Mouse (Mus musculus): ENCODE results near the gene Plekhg5. TPM values are rescaled to one million over a fixed set of nuclear protein-coding genes. Genes with fewer than 3 reads are reported as not detected.

Gene Plekhg5
- polyA plus RNA-seq, 1 experiment from 2014 or later, result 17.4 TPM

DNA sequence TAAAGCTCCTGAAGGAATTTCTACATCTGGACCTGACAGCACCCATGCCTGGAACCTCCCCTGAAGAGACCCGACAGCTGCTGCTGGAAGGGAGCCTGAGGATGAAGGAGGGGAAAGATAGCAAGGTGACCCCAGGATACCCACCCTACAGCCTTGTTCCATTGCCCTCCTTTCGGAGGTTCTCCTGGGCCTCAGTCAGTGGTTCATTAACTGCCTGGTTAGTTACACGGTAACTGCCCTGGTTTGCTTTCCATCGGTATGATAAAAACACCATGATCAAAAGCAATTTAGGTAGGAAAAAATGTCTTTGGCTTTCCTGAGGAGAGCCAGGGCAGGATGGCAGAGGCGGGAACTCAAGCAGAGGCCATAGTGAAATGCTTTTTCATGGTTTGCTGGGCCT, 36.4 kb downstream of the Plekhg5 start:
- 84% methylated on average over 5 of the region's 5 CpGs for WGBS
- TF ChIP-seq EP300 (IDR thresholded peaks at IDR 0.05), result no peak
- no peak for TF ChIP-seq CTCF (IDR thresholded peaks at IDR 0.05)
- ATAC-seq (no peak), DNase-seq (ENCODE audit: low spot score) (no peak)
- no peak overlapping the region for H3K27ac ChIP-seq (ENCODE audit: low read length)
- H3K9me3 ChIP-seq (ENCODE audit: low read length), result no peaks in the 10 kb centered on the region
- 0 out of 2 replicates have a peak overlapping the region, but pooled peaks have one; percentile 65 for H3K4me2 ChIP-seq (replicated peaks; ENCODE audit: low read depth, low read length)
- no peak overlapping the region for H3K9ac ChIP-seq (replicated peaks; ENCODE audit: low read depth)
- 0 out of 2 replicates have a peak, but pooled peaks cover 3% of the 10 kb centered on the region for H3K4me1 ChIP-seq (ENCODE audit: insufficient read depth, low read depth, low read length)
- H3K36me3 ChIP-seq (ENCODE audit: insufficient read depth, low read length), result peaks cover 21% of the 10 kb centered on the region
- no peak overlapping the region for H3K4me3 ChIP-seq (ENCODE audit: low read depth, low read length)
- H3K27me3 ChIP-seq (replicated peaks; ENCODE audit: insufficient read depth, low read length), result no peaks in the 10 kb centered on the region

DNA sequence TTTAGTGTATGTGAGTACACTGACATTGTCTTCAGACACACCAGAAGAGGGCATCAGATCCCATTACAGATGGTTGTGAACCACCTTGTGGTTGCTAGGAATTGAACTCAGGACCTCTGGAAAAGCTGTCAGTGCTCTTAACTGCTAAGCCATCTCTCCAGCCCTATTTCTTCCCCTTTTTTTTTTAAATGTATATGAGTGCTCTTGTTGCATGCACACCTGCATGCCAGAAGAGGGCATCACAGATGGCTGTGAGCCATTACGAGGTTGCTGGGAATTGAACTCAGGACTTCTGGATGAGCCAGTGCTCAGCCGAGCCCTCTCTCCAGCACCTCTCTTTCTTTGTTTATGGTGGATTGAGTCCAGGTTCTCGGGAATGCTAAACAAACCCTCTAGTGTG, 37.2 kb downstream of the Plekhg5 start:
- H3K4me3 ChIP-seq (ENCODE audit: low read depth, low read length), result no peak overlapping the region
- no peak for TF ChIP-seq CTCF (IDR thresholded peaks at IDR 0.05)
- no peak for TF ChIP-seq EP300 (IDR thresholded peaks at IDR 0.05)
- peaks cover 18% of the 10 kb centered on the region for H3K36me3 ChIP-seq (ENCODE audit: insufficient read depth, low read length)
- H3K9ac ChIP-seq (replicated peaks; ENCODE audit: low read depth), result no peak overlapping the region
- WGBS, result 41% methylated on average over 3 of the region's 3 CpGs
- H3K4me1 ChIP-seq (ENCODE audit: insufficient read depth, low read depth, low read length), result 0 out of 2 replicates have a peak, but pooled peaks cover 3% of the 10 kb centered on the region
- H3K27me3 ChIP-seq (replicated peaks; ENCODE audit: insufficient read depth, low read length), result no peaks in the 10 kb centered on the region
- no peak for DNase-seq (ENCODE audit: low spot score)
- no peak overlapping the region for H3K27ac ChIP-seq (ENCODE audit: low read length)
- no peaks in the 10 kb centered on the region for H3K9me3 ChIP-seq (ENCODE audit: low read length)
- no peak overlapping the region for H3K4me2 ChIP-seq (replicated peaks; ENCODE audit: low read depth, low read length)
- ATAC-seq, result no peak

- DNase-seq (ENCODE audit: low spot score), result no peak
- H3K4me3 ChIP-seq (ENCODE audit: low read depth, low read length), result no peak overlapping the region
- no peak for ATAC-seq
- no peak overlapping the region for H3K4me2 ChIP-seq (replicated peaks; ENCODE audit: low read depth, low read length)
- no peak overlapping the region for H3K27ac ChIP-seq (ENCODE audit: low read length)
- WGBS, result 80% methylated on average over 4 of the region's 4 CpGs
- no peak overlapping the region for H3K9ac ChIP-seq (replicated peaks; ENCODE audit: low read depth)
- H3K4me1 ChIP-seq (ENCODE audit: insufficient read depth, low read depth, low read length), result peaks cover 8% of the 10 kb centered on the region; the same call in 1 of the 2 replicates
- H3K9me3 ChIP-seq (ENCODE audit: low read length), result no peaks in the 10 kb centered on the region
- no peaks in the 10 kb centered on the region for H3K27me3 ChIP-seq (replicated peaks; ENCODE audit: insufficient read depth, low read length)
- peaks cover 24% of the 10 kb centered on the region for H3K36me3 ChIP-seq (ENCODE audit: insufficient read depth, low read length)
- no peak for TF ChIP-seq CTCF (IDR thresholded peaks at IDR 0.05)
- TF ChIP-seq EP300 (IDR thresholded peaks at IDR 0.05), result no peak
These were observed 38.4 kb downstream of the Plekhg5 start for GRCm38 (mm10) chr4:152110689-152111088.

DNA sequence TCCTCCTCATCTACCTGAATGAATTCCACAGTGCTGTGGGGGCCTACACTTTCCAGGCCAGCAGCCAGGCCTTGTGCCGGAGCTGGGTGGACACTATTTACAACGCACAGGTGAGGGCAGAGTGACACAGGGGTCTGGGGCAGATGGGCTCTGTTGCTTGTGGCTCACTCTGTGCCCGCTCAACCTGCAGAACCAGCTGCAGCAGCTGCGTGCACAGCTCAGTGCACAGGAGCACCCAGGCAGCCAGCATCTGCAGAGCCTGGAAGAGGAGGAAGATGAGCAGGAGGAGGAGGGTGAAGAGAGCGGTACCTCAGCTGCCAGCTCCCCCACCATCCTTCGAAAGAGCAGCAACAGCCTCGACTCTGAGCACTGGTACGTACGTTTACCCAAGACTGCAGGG, 40.0 kb downstream of the Plekhg5 start:
- ATAC-seq (no peak), DNase-seq (ENCODE audit: low spot score) (no peak)
- H3K9me3 ChIP-seq (ENCODE audit: low read length), result no peaks in the 10 kb centered on the region
- 85% methylated on average over 9 of the region's 9 CpGs for WGBS
- H3K9ac ChIP-seq (replicated peaks; ENCODE audit: low read depth), result no peak overlapping the region
- no peaks in the 10 kb centered on the region for H3K27me3 ChIP-seq (replicated peaks; ENCODE audit: insufficient read depth, low read length)
- no peak overlapping the region for H3K4me2 ChIP-seq (replicated peaks; ENCODE audit: low read depth, low read length)
- H3K27ac ChIP-seq (ENCODE audit: low read length), result no peak overlapping the region
- peaks cover 24% of the 10 kb centered on the region for H3K36me3 ChIP-seq (ENCODE audit: insufficient read depth, low read length)
- peaks cover 12% of the 10 kb centered on the region; the same call in 1 of the 2 replicates for H3K4me1 ChIP-seq (ENCODE audit: insufficient read depth, low read depth, low read length)
- no peak overlapping the region for H3K4me3 ChIP-seq (ENCODE audit: low read depth, low read length)
- TF ChIP-seq CTCF (IDR thresholded peaks at IDR 0.05) (no peak), EP300 (IDR thresholded peaks at IDR 0.05) (no peak)

GRCm38 (mm10) chr4:152114080-152114479, 41.8 kb downstream of the Plekhg5 start:
- Histone ChIP-seq H3K36me3 (ENCODE audit: insufficient read depth, low read length) (peaks cover 17% of the 10 kb centered on the region), H3K4me1 (ENCODE audit: insufficient read depth, low read depth, low read length) (peaks cover 12% of the 10 kb centered on the region; the same call in 1 of the 2 replicates), H3K9me3 (ENCODE audit: low read length) (no peaks in the 10 kb centered on the region), H3K27ac (ENCODE audit: low read length) (no peak overlapping the region), H3K4me2 (replicated peaks; ENCODE audit: low read depth, low read length) (no peak overlapping the region), H3K27me3 (replicated peaks; ENCODE audit: insufficient read depth, low read length) (no peaks in the 10 kb centered on the region), H3K9ac (replicated peaks; ENCODE audit: low read depth) (no peak overlapping the region), H3K4me3 (ENCODE audit: low read depth, low read length) (no peak overlapping the region)
- DNase-seq (ENCODE audit: low spot score), result no peak
- 79% methylated on average over 16 of the region's 16 CpGs for WGBS
- TF ChIP-seq EP300 (IDR thresholded peaks at IDR 0.05) (no peak), CTCF (IDR thresholded peaks at IDR 0.05) (0 out of 2 replicates have a peak, but pooled peaks have one; percentile 10)
- no peak for ATAC-seq

DNA sequence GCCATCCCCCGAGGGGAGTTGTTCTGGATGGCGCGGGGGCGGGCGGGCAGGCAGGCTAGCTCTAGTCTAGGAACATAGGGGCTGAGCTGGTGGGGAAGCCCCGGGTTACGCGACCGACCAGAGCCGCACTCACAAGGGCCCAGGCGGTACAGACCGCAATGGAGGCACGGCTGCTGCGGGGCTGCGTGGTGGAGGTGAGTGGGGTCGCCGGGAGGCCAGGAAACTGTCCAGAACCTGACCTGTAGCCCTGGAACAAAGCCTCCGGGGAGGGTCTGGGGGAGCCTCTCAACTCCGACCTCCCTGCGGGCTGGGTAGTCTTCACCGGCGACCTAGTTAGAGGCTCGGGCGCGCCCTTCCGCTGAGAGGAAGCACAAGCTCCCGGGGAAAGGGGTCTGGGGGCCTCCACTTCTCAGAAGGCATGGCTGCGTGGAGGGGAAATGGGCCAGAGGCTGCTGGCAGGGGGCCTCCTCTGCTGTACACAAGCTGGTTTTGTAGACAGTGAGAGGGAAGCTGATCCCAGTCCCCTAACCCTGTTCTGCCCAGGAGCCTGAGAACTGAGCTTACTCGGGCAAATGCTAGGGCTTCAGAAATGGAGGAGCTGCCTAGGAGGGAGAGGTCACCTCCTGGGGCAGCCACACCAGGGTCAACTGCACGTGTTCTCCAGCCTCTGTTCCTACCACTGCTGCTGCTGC, 43.8 kb downstream of the Plekhg5 start, which contains the start of gene Tnfrsf25:
TSS of gene Tnfrsf25 (plus strand) at position 14 of the 692 bp plus-strand sequence.
- 0 out of 2 replicates have a peak within 1 kb of the TSS, but pooled peaks have one; percentile 19 for H3K9ac ChIP-seq (replicated peaks; ENCODE audit: low read depth)
- peaks cover 15% of the 10 kb centered on the region for H3K27me3 ChIP-seq (replicated peaks; ENCODE audit: insufficient read depth, low read length)
- no peak within 1 kb of the TSS for H3K27ac ChIP-seq (ENCODE audit: low read length)
- peaks cover 25% of the 10 kb centered on the region for H3K4me1 ChIP-seq (ENCODE audit: insufficient read depth, low read depth, low read length)
- peaks cover 8% of the 10 kb centered on the region; the same call in 1 of the 2 replicates for H3K36me3 ChIP-seq (ENCODE audit: insufficient read depth, low read length)
- peak; percentile 23; the same call in 1 of the 2 replicates for ATAC-seq
- H3K9me3 ChIP-seq (ENCODE audit: low read length), result no peaks in the 10 kb centered on the region
- TF ChIP-seq CTCF (IDR thresholded peaks at IDR 0.05) (no peak), EP300 (IDR thresholded peaks at IDR 0.05) (no peak)
- peak; percentile 35 for DNase-seq (ENCODE audit: low spot score)
- WGBS, result 9% methylated on average over 28 of the region's 30 CpGs
- H3K4me2 ChIP-seq (replicated peaks; ENCODE audit: low read depth, low read length), result peak within 1 kb of the TSS; percentile 35
- no peak within 1 kb of the TSS; the same call in 1 of the 2 replicates for H3K4me3 ChIP-seq (ENCODE audit: low read depth, low read length)
